Mouse (Mus musculus): ENCODE results near the gene Srsf10. TPM values are rescaled to one million over a fixed set of nuclear protein-coding genes. Genes with fewer than 3 reads are reported as not detected.

The Srsf10 gene
- polyA plus RNA-seq (2012; rRNA removed) = 130 and 148 TPM in 2 replicates

DNA sequence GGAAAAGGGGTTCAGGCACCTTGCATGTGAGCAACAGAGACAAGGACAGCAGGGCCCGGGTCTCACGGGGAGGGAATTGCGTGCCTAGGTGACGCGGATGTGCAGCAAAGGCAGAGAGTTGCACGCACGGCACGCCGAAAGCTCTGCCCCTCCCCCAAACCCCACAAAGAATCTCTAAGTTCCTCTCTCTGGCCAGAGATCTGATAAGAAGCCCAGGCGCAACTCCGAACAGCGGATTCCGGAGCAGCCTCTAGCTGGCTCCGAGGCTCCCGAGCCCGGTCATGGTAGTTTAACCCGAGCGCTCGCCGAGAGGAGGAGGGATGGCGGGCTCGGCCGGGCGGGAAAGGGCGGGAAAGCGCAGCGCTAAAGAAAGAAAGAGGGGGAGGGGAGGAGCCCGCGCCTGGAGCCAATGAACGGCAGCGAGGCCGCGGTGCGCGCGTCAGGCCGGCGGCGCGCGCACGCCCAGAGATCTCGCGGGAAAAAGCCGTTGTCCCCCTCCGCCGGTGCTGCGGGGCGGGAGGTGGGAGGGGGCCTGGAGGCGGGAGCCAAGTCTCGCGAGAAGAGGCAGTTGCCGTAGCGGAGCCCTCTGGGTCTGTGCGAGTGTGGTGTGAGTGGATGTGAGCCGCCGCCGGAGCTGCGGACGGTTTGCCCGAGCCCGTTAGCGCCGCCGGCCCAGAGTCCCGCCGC, at the start of gene Srsf10:
Gene Srsf10 (plus strand): TSS at position 212 of the 687 bp plus-strand sequence.

DNA sequence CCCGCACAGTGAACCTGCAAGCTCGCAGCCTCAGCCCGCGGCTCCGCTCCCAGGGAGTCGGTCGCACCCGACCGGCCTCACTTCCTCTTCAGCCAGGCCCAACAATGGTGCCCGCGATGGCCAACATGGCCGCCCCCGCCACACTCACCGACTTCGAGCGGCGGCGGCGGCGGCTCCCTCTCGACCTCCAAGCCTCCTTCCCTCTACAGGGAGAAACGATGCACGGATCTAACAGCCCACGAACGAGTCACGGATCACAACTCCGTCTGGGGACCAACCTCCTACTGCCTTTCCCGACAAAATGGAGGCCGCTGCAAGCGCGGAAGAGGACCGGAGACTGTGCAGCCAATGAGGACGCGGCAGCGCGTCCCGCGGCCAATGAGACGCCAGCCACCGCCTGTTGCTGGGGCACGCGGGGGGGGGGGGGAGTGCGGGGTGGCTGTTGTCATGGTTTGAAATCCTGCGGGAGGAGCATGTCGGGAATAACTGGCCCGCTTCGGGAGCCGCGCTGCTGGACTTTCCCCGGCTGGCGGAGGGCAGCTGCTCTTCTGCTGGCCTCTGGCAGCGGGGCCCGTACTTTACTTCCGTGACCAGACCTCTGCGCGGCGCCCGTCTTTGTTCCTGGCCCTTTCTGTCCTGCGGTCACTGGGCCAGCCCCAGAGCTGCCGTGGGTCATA, 18.1 kb downstream of the Srsf10 start, which contains the start of gene Pnrc2:
Gene Pnrc2 (minus strand): TSS at position 325 of the 677 bp plus-strand sequence.

DNA sequence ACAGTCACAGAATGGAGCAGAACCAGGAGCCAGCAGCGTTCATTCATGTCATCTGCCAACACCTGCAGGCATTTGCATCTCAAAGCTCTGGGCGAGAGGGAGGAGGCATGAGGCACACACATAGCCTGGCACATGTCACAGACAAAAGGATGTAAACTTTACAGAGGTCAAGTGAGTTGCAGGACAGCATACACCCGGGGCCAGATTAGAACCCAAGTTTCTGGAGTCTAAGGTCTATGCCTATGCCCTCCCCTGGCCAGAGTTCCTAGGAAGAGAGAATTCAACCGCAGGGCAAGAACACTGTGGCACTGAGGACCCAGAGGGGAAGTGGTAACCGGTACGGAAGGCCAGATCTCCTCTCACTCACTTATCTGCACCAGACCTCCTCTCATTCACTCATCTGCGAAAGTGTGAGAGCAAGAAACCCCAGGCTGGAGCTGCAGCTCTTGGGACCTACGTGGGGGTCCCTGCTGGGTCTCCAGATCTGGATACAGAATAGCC, 39.6 kb downstream of the Srsf10 start, which contains the start of gene Cnr2:
Gene Cnr2 (plus strand): TSS at position 324 of the 501 bp plus-strand sequence.

Other genes with a start within 250 kb of the Srsf10 start
- 0.37 and 1.0 TPM in 2 replicates for gene Ifnlr1, start 169.5 kb upstream of the Srsf10 start, polyA plus RNA-seq (2012; rRNA removed)
- 0.07 and 0.21 TPM in 2 replicates for gene Il22ra1, start 127.6 kb upstream of the Srsf10 start, polyA plus RNA-seq (2012; rRNA removed)
- 0.09 and 2.8 TPM in 2 replicates for gene Myom3, start 96.0 kb upstream of the Srsf10 start, polyA plus RNA-seq (2012; rRNA removed)
- 93.9 and 98.5 TPM in 2 replicates for gene Pnrc2, start 18.1 kb downstream of the Srsf10 start, polyA plus RNA-seq (2012; rRNA removed)
- 0.09 and 0.19 TPM in 2 replicates for gene Cnr2, start 39.6 kb downstream of the Srsf10 start, polyA plus RNA-seq (2012; rRNA removed)
- 39.6 and 43.6 TPM in 2 replicates for gene Fuca1, start 65.0 kb downstream of the Srsf10 start, polyA plus RNA-seq (2012; rRNA removed)
- gene Hmgcl, start 90.7 kb downstream of the Srsf10 start, polyA plus RNA-seq (2012; rRNA removed) = 50.2 and 56.2 TPM in 2 replicates
- 41.8 and 55.7 TPM in 2 replicates for gene Gale, start 108.0 kb downstream of the Srsf10 start, polyA plus RNA-seq (2012; rRNA removed)
- gene Lypla2, start 116.9 kb downstream of the Srsf10 start, polyA plus RNA-seq (2012; rRNA removed) = 170 and 172 TPM in 2 replicates
- 49.7 and 50.1 TPM in 2 replicates for gene Pithd1, start 131.5 kb downstream of the Srsf10 start, polyA plus RNA-seq (2012; rRNA removed)
- 20.4 and 21.3 TPM in 2 replicates for gene Eloa, start 166.0 kb downstream of the Srsf10 start, polyA plus RNA-seq (2012; rRNA removed)
- gene Rpl11, start 197.7 kb downstream of the Srsf10 start, polyA plus RNA-seq (2012; rRNA removed) = 1,047 and 1,063 TPM in 2 replicates

All from central nervous system, embryonic 14 days (tissue).